In genomic region chr9:65578801-65579249, GRCm38 (mm10) we compare ENCODE assay signal across 8 mouse cellular contexts. TPM values are rescaled to one million over a fixed set of nuclear protein-coding genes. Genes with fewer than 3 reads are reported as not detected.
A peak's percentile ranks its signal among the peaks of the same experiment; 100 is the strongest.
DNase-seq lines count a peak whose midpoint lies in the region; ATAC-seq and TF ChIP-seq lines count a peak whose summit lies in the region.

No protein-coding gene starts in this region.

- H3K36me3 ChIP-seq in intestine, embryonic 14.5 days (ENCODE audit: control insufficient read depth, insufficient read depth, low read length) = no peaks in the 10 kb centered on the region
- peaks cover 9% of the 10 kb centered on the region; the same call in 1 of the 2 replicates for H3K36me3 ChIP-seq in liver, postnatal 0 days (replicated peaks; ENCODE audit: insufficient read depth, low read length)
- no peaks in the 10 kb centered on the region for H3K36me3 ChIP-seq in neural tube, embryonic 14.5 days (ENCODE audit: control insufficient read depth, insufficient read depth, low read length)

- peak overlapping the region; percentile 7; the same call in 1 of the 2 replicates for H3K9ac ChIP-seq in intestine, embryonic 14.5 days (ENCODE audit: low read length)
- peak overlapping the region; percentile 71 for H3K9ac ChIP-seq in liver, postnatal 0 days (replicated peaks)
- no peak overlapping the region for H3K9ac ChIP-seq in neural tube, embryonic 14.5 days (replicated peaks; ENCODE audit: low read depth, low read length)

- WGBS in intestine, embryonic 14.5 days = 34% methylated on average over 9 of the region's 9 CpGs
- WGBS in liver, postnatal 0 days (ENCODE audit: insufficient replicate concordance) = 18% methylated on average over 9 of the region's 9 CpGs
- WGBS in neural tube, embryonic 14.5 days = 64% methylated on average over 9 of the region's 9 CpGs

- no peaks in the 10 kb centered on the region for H3K9me3 ChIP-seq in intestine, embryonic 14.5 days (ENCODE audit: control insufficient read depth, low read length)
- H3K9me3 ChIP-seq in liver, postnatal 0 days (ENCODE audit: low read length) = no peaks in the 10 kb centered on the region
- no peaks in the 10 kb centered on the region for H3K9me3 ChIP-seq in neural tube, embryonic 14.5 days (ENCODE audit: control insufficient read depth, low read length)

- intact Hi-C loops in gastrocnemius, adult 2 months (cut with DNase I) = loop anchor here (5.0 kb wide), 1 partner anchor 37 kb away; no protein-coding TSS in a partner anchor

- H3K4me1 ChIP-seq in intestine, embryonic 14.5 days (replicated peaks; ENCODE audit: control insufficient read depth, insufficient read depth, low read length) = peaks cover 40% of the 10 kb centered on the region
- H3K4me1 ChIP-seq in liver, postnatal 0 days (ENCODE audit: insufficient read depth) = peaks cover 47% of the 10 kb centered on the region
- H3K4me1 ChIP-seq in neural tube, embryonic 14.5 days (ENCODE audit: control insufficient read depth, insufficient read depth, low read length) = no peaks in the 10 kb centered on the region; the same call in 1 of the 2 replicates

- H3K27ac ChIP-seq in gastrocnemius, adult 2 months = peak overlapping the region; percentile 92
- no peak overlapping the region for H3K27ac ChIP-seq in intestine, embryonic 14.5 days (ENCODE audit: low read depth)
- H3K27ac ChIP-seq in liver, postnatal 0 days (ENCODE audit: low read depth) = peak overlapping the region; percentile 97
- H3K27ac ChIP-seq in neural tube, embryonic 14.5 days (ENCODE audit: low read depth, low read length) = no peak overlapping the region

- ATAC-seq in intestine, embryonic 14.5 days (replicated peaks; ENCODE audit: low FRiP score, low TSS enrichment, low read depth) = no peak
- ATAC-seq in liver, postnatal 0 days = no peak
- ATAC-seq in neural tube, embryonic 14.5 days (ENCODE audit: low read depth) = no peak

- peak overlapping the region; percentile 69 for H3K4me2 ChIP-seq in intestine, embryonic 14.5 days (ENCODE audit: low read length)
- H3K4me2 ChIP-seq in liver, postnatal 0 days (ENCODE audit: low read depth, low read length) = peak overlapping the region; percentile 82
- peak overlapping the region; percentile 62; the same call in 1 of the 2 replicates for H3K4me2 ChIP-seq in neural tube, embryonic 14.5 days (ENCODE audit: low read depth, low read length)

- peak; percentile 66 for DNase-seq in gastrocnemius, adult 2 months
- no peak for DNase-seq in gastrocnemius, postnatal 4 days (ENCODE audit: low spot score in 2 of 2)
- DNase-seq in gastrocnemius, postnatal 25 days = peak; percentile 46
- DNase-seq in intestine, embryonic 14.5 days (ENCODE audit: low spot score) = no peak
- peak; percentile 60 for DNase-seq in liver, postnatal 0 days
- DNase-seq in cerebellum, postnatal 25 days = no peak
- DNase-seq in right cerebral cortex, adult 18-20 months = no peak

- peak overlapping the region; percentile 87 for H3K4me3 ChIP-seq in gastrocnemius, adult 2 months
- peak overlapping the region; percentile 47 for H3K4me3 ChIP-seq in intestine, embryonic 14.5 days (ENCODE audit: low read depth, low read length)
- peak overlapping the region; percentile 72 for H3K4me3 ChIP-seq in liver, postnatal 0 days (ENCODE audit: low read depth, low read length)
- peak overlapping the region; percentile 52; the same call in 1 of the 2 replicates for H3K4me3 ChIP-seq in neural tube, embryonic 14.5 days (ENCODE audit: low read depth, low read length)

- TF ChIP-seq EP300 in liver, postnatal 0 days (IDR thresholded peaks at IDR 0.05; ENCODE audit: low read depth) = no peak

- no peak for TF ChIP-seq CTCF in gastrocnemius, adult 2 months (IDR thresholded peaks at IDR 0.05)
- TF ChIP-seq CTCF in liver, postnatal 0 days (IDR thresholded peaks at IDR 0.05; ENCODE audit: low read depth) = no peak

- no peaks in the 10 kb centered on the region for H3K27me3 ChIP-seq in intestine, embryonic 14.5 days (replicated peaks; ENCODE audit: control insufficient read depth, insufficient read depth, low read length)
- H3K27me3 ChIP-seq in liver, postnatal 0 days (ENCODE audit: insufficient read depth, low read length) = no peaks in the 10 kb centered on the region
- no peaks in the 10 kb centered on the region for H3K27me3 ChIP-seq in neural tube, embryonic 14.5 days (ENCODE audit: control insufficient read depth, insufficient read depth, low read length)

RNA-seq across cellular contexts. Expression of gene Plekho2, which starts 1.0 kb away (rescaled TPM):
- 1 to 10 TPM; 4.4 to 4.5 TPM for total RNA-seq in gastrocnemius, adult 2 months (2021)
- total RNA-seq in gastrocnemius, postnatal 4 days (2021) = 10 to 100 TPM; 23.6 to 26.0 TPM
- 1 to 10 TPM; 4.7 to 6.3 TPM for total RNA-seq in gastrocnemius, postnatal 25 days (2021)
- 11.9 and 12.6 TPM in 2 replicates for polyA plus RNA-seq in intestine, embryonic 14.5 days (2014; fragmentation: Nextera tagmentation; extraction: Ambion mirVana)
- polyA plus RNA-seq in liver, postnatal 0 days (2015; fragmentation: Nextera tagmentation; extraction: Ambion mirVana) = 14.3 and 14.5 TPM in 2 replicates
- 2.4 and 5.2 TPM in 2 replicates for polyA plus RNA-seq in neural tube, embryonic 14.5 days (2014; fragmentation: Nextera tagmentation; extraction: Ambion mirVana)

RNA-seq across cellular contexts. Expression of gene Pif1, which starts 8.1 kb away (rescaled TPM):
- not detected for total RNA-seq in gastrocnemius, adult 2 months (2021)
- 1 to 10 TPM; 3.0 TPM for total RNA-seq in gastrocnemius, postnatal 4 days (2021)
- total RNA-seq in gastrocnemius, postnatal 25 days (2021) = not detected
- polyA plus RNA-seq in intestine, embryonic 14.5 days (2014; fragmentation: Nextera tagmentation; extraction: Ambion mirVana) = 8.1 and 9.9 TPM in 2 replicates
- 3.2 and 3.5 TPM in 2 replicates for polyA plus RNA-seq in liver, postnatal 0 days (2015; fragmentation: Nextera tagmentation; extraction: Ambion mirVana)
- 0.75 and 1.0 TPM in 2 replicates for polyA plus RNA-seq in neural tube, embryonic 14.5 days (2014; fragmentation: Nextera tagmentation; extraction: Ambion mirVana)

RNA-seq across cellular contexts. Expression of gene Rbpms2, which starts 50.6 kb away (rescaled TPM):
- total RNA-seq in gastrocnemius, adult 2 months (2021) = 1 to 10 TPM in 1 of 2 experiments, under 1 TPM in 1; 0.99 to 1.8 TPM
- total RNA-seq in gastrocnemius, postnatal 4 days (2021) = 1 to 10 TPM; 5.1 to 5.6 TPM
- 1 to 10 TPM; 1.4 to 2.8 TPM for total RNA-seq in gastrocnemius, postnatal 25 days (2021)
- polyA plus RNA-seq in intestine, embryonic 14.5 days (2014; fragmentation: Nextera tagmentation; extraction: Ambion mirVana) = 28.2 and 32.3 TPM in 2 replicates
- 23.5 and 26.1 TPM in 2 replicates for polyA plus RNA-seq in liver, postnatal 0 days (2015; fragmentation: Nextera tagmentation; extraction: Ambion mirVana)
- 2.5 and 3.9 TPM in 2 replicates for polyA plus RNA-seq in neural tube, embryonic 14.5 days (2014; fragmentation: Nextera tagmentation; extraction: Ambion mirVana)

RNA-seq across cellular contexts. Expression of gene Ankdd1a, which starts 58.8 kb away (rescaled TPM):
- total RNA-seq in gastrocnemius, adult 2 months (2021) = not detected
- total RNA-seq in gastrocnemius, postnatal 4 days (2021) = not detected
- not detected for total RNA-seq in gastrocnemius, postnatal 25 days (2021)
- not detected in 2 replicates for polyA plus RNA-seq in intestine, embryonic 14.5 days (2014; fragmentation: Nextera tagmentation; extraction: Ambion mirVana)
- polyA plus RNA-seq in liver, postnatal 0 days (2015; fragmentation: Nextera tagmentation; extraction: Ambion mirVana) = not detected in 2 replicates
- 0.81 and 1.2 TPM in 2 replicates for polyA plus RNA-seq in neural tube, embryonic 14.5 days (2014; fragmentation: Nextera tagmentation; extraction: Ambion mirVana)

Comparison
In these comparisons a context has a peak if more than half of its experiments do, and no peak if none do; other contexts are left out.
1. DNase-seq: peak in gastrocnemius, adult 2 months (single experiment), gastrocnemius, postnatal 25 days (single experiment) and liver, postnatal 0 days (single experiment); none in gastrocnemius, postnatal 4 days (0 of 2), intestine, embryonic 14.5 days (single experiment), cerebellum, postnatal 25 days (0 of 2) and right cerebral cortex, adult 18-20 months (single experiment).
2. H3K27ac ChIP-seq: peak in gastrocnemius, adult 2 months (single experiment) and liver, postnatal 0 days (single experiment); none in intestine, embryonic 14.5 days (single experiment) and neural tube, embryonic 14.5 days (single experiment).
3. Peak in every context shown above with its lines, with median percentiles within 50 percentile points of each other: H3K4me3 ChIP-seq and H3K4me2 ChIP-seq.